Mouse (Mus musculus) CD4-positive, CD25-positive, alpha-beta regulatory T cell, adult 2 months (primary cell): ENCODE data around the gene Efna4.

Source experiments
- DNase-seq: peaks from one replicate; pipeline ENCODE4 v3.0.0-alpha.2; 2012; ENCODE audit warnings: low read depth, low spot score

The Efna4 gene

DNA sequence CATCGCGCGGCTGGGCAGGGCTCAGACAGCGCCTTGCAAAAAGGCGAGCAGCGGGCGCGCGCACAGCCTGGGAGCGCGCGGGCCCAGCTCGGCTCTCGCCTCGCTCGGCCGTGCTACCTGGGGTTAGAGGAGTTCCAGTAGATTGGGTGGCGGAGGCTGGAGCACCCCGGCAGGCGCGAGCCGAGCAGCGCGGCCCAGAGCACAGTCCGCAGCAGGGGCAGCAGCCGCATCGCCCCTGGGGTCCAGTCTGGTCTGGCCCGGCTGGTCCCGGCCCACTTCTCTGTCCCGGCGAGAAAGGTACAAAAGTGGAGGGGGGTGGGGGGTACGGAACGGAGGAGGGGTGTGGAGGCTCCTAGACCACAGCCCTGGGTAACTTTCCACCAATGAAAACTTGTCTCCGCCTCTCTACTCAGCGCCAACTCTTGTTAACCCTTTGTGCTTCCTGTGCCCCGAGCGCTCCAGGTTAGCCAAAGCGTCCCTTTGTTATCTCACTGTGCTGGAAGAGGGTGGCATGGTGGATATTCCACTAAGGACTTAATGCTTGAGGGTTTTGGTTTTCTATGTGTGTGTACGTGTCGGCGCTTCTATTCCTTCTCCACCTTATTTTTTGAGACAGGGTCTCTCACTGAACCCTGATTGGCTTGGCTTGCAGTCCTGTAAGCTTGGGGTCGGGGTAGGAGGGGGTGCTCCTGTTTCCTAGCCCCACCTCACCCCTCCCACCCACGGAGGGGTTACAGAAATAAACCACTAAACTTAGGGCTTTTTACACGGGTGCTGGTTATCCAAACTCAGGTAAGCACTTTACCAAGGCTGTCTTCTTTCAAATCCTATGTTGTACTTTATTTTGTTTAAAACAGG lies at the start of gene Efna4:
Gene Efna4 (minus strand): TSS at position 308 of the 858 bp plus-strand sequence.
- peak; percentile 68 for DNase-seq

GRCm38 (mm10) chr3:89386438-89387420 lies 48.9 kb upstream of the Efna4 start:
- DNase-seq: peak; percentile 79

DNA sequence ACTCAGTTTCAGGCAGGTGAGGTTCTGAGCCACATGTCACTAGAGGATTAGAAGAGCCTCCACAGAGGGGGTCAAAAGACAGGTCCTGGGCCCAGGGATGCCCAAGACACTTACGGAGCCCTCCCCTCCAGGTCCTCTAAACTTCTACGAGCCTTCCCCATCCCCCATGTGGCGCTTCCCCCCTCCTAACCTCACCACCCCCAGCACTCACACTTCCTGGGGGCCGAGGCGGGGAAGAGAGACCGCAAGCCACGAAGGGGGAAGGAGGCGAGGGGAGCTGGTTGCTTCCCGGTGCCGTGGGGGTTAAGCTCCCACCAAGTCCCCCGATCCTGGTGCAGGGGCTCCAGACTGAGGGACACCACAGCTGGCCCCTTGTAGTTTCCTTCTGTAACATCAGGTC lies 47.6 kb upstream of the Efna4 start:
- DNase-seq: peak; percentile 58

DNA sequence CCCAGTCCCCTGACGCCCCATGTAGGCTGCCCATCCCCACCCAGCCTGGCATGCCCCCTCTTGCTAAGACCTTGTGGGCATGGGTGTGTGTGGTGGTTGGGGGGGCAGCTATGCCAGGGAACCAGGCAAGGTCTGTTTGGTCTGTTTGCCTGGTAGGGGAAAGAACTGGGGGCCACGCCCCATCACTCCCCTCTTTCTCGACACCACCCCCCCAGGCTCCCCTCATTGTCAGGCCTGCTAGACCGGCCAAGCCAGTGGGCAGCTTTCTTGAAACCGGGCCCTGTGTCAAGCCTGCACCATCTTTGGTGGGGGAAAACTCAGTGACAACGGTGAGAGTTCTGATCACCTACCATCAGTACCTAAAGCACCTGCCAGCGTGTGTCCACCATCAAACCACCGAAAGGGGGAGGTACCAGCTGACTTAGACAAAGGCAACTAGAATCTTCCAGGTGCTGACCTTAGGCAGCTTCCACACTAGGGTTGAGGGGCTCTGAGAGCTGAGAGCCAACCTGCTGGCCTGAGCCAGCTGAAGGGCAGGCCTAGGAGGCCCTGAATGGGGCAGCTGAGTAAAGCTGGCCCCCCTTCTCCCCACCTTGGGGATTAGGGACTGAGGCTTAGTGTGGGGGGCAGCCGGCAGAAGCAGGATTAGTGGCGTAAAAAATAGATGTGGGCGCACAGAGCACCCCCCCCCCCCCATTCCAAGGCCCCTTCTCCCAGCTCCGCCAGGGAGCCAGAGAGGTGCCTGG lies 46.7 kb upstream of the Efna4 start:
- DNase-seq: peak; percentile 29

GRCm38 (mm10) chr3:89383651-89384255 lies 45.9 kb upstream of the Efna4 start:
- peak; percentile 44 for DNase-seq

DNA sequence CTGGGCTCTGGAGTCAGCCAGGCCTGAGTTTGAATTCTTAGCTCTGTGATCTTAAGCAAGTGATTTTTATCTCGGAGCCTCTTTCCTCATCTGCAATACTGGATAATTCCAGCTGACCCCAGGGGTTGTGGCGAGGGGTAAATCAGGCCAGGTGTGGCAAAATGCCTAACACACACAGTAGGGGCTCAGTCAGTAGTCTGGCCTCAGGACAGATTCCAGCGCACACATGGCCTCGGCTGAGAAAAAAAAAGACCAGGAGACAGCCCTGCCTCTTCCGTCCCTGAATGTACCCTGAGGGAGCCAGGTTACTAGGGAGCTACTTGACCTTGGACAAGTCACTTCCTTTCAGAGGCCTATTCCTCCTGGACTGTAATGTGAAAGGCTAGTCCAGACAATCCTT lies 45.1 kb upstream of the Efna4 start:
- peak; percentile 20 for DNase-seq

DNA sequence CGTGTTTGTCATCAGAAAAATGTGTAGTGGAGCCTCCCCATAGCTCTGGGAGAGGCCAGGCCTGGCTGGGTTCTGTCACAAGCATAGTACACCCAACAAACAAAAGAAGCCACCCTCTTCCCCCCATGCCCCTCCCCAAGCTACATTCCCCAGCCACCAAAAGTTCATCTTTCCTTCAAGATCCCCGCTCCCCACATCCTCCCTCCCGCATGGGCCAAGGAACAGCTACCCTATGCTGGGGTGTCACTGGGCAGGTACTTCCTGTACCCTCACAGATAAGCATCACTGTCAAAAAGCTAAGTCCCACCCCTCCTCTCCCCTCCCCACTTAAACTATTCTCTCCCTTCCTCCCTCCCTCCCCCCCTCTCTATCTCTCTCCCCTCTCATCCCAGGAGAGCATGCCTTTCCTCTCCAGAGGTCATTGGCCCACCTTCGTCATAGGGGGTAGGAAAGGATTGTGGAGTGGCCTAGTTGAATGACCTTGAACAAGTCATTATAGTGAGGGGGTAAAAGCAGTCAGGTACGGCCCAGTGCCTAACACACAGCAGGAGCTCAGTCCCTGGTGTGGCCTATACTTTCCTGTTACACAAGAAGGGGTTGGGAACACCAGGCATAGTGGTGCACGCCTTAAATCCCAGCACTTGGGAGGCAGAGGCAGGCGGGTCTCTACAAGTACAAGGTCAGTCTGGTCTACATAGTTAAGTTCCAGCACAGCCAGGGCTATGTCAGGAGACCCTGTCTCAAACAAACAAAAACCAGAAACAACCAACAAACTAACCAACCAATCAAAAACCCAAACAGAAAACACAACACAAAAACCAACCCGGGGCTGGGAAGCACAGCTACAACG lies 44.4 kb upstream of the Efna4 start:
- peak; percentile 63 for DNase-seq

DNA sequence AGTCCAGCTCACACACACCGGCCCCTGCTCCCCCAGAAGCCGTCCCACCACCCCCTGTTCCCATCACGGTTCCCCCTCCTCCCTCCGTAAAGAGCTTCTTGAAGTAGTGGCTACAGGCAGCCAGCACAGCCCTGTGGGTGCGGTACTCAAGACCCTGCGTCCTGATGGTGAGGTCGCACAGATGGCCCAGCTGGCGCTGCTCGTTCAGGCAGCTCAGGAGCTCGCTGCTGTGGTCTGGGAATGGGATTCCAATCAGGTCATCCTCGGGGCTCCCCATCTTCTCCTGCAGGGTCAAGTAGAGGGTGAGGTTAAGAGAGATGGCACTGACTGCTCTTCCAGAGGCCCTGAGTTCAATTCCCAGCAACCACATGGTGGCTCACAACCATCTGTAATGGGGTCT lies 43.4 kb upstream of the Efna4 start:
- DNase-seq: no peak

GRCm38 (mm10) chr3:89380711-89381110 lies 42.9 kb upstream of the Efna4 start:
- no peak for DNase-seq

DNA sequence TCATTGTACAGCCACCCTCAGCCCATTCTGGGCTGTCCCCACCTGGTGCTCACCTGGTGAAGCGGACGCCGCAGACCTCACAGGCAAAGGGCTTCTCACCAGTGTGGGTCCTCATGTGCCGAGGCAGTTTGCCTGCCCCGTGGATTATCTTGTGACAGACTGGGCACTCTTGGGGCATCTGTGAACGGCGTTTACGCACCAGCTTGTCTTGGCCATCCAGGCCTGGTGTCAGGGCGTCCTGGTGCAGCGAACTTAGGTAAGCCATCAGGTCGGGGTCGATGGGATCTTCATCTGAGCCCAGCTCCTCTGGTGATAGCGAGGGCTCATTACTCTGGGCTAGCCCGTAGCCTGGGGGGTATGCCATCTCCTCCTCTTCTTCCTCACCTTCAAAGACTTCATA lies 42.5 kb upstream of the Efna4 start:
- no peak for DNase-seq

GRCm38 (mm10) chr3:89379388-89380131 lies 41.7 kb upstream of the Efna4 start:
- peak; percentile 34 for DNase-seq

- peak; percentile 87 for DNase-seq
These were observed 40.7 kb upstream of the Efna4 start for GRCm38 (mm10) chr3:89378394-89379067.

GRCm38 (mm10) chr3:89377831-89378230 lies 40.0 kb upstream of the Efna4 start:
- DNase-seq: no peak

- no peak for DNase-seq
These were observed 35.9 kb upstream of the Efna4 start for GRCm38 (mm10) chr3:89373581-89374231.

DNA sequence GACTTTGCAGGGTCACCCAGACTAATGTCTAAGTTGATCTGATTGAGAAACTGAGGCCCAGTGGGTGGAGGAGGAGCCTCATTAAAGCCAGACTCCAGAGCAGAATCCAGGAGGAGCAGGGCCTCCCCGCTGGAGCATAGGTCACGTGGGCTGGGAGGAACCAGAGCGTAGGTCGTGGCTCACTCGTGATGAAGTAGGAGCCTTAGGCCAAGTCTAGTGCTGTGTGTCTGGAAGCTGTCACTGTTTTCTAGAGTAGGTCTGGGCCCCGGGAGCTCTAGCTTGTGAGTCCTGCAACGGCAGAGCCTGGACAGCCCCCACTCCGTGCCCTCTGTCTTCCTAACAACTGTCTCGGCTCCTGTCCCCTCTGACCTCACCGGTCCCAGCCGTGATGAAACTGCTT lies 29.5 kb upstream of the Efna4 start:
- no peak for DNase-seq

DNA sequence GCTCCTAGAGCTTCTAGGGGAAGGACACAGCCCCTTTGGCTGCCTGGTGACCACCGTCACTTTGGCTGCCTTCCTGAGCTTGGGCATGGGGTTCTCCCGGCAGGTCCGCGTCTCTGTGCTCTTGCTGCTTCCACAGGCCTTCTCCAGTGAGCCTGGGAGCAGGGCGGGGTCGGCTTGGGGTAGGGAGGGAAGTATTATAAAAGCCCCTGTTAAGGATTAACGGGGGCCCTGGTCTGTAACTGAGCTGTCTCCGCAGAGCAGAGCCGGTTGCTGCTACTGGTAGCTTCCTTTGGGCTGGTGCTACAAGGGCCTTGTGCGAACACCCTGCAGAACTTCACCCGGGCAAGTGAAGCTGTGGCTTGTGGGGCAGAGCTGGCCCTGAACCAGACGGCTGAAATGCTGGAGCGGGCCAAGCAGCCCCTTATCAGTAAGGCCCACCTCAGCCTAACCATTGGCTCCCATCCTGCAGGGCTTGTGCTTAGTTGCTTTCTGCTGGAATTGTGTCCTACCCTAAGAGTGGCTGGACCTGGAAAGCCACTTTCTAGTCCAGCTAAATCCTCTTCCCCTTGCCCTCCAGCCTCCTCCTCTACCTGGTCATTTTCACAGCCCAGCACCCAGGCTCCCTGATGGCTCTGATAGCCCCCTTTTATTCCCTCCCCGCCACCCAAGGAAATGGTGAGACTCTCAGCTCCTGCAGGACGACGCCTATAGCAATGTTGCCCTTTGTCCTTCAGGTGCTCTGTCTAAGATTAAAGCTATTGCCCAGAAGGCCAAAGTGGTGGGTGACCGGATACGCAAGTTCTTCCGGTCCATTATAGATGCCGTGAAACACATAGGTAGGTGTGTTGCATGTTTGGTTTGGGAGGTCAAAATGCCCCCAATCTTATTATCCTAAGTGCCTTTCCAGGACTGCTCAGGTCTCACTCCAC lies 27.9 kb upstream of the Efna4 start:
- no peak for DNase-seq

GRCm38 (mm10) chr3:89365153-89365485 lies 27.3 kb upstream of the Efna4 start, which contains the start of gene Dcst1:
TSS of gene Dcst1 (minus strand) at chr3:89365253.
- DNase-seq: no peak
